Mouse (Mus musculus) gastrocnemius, postnatal 4 days (tissue): ENCODE measurements around the gene Ch25h. TPM values are rescaled to one million over a fixed set of nuclear protein-coding genes. Genes with fewer than 3 reads are reported as not detected.

Experiments
- DNase-seq, 2 experiments: peaks; one replicate each; pipeline ENCODE4 v3.0.0; 2021 to 2022; ENCODE audit warnings: low spot score in 2 of 2, mixed read lengths in 2 of 2
- long read RNA-seq, 2 experiments: library from polyadenylated mRNA; stranded (forward); transcript quantifications; one replicate each; pipeline ENCODE4 v2.0.0; 2021
- total RNA-seq, 2 experiments: library from RNA; stranded (reverse); gene quantifications; 2 replicates each; pipeline ENCODE4 v1.2.3; 2021

The Ch25h gene
- total RNA-seq: under 1 TPM; 0.44 to 0.66 TPM
- long read RNA-seq, experiment 1: 0 reads
- long read RNA-seq, experiment 2: 0 reads

DNA sequence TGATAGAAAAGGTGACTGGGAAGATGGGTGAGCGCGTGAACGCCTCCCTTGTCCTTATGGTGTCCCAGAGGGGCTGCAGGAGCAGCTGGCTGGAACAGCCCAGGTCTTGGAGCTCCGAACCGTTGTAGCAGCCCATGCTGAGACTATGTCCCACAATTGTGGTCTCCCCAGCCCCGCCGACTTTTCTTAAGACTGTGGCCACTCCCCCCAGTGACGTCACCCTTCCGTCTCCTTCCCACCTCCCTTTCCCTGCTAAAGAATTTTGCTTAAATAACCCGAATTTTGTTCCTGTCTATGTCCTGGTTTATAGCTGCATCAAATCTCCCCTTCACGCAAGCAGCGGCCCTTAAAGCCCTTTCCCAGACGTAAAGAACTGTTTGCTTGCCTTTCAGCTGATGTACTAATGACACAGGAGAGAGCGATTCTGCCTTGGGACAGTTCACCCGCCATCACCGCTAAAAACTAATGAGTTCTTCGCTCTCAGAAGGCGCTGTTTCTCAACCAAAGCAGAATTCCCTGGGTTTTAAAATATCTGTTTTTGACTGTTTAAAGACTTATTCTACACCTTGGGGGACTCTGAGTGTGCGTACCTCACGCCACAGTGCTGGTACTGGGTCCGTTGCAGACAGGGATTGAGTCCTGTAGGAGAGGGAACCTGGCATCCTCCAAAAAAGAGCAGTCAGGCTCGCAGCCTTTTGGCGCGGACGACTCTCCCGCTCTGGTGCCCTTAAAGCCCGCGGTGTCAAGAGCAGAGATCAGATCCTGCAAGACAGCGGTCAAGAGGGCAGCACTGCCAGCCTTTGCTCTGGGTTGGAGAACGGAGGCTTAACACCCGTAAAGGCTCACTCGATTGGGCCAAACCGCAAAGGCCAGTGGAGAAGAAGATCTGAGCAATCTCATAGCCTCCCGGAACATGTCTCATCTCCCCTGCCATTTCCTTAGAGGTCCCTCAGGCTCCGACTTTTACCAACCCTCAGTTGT, at the start of gene Ch25h:
Gene Ch25h (minus strand): TSS at position 174 of the 981 bp plus-strand sequence.
- DNase-seq: peak in 1 of 2 experiments; percentile 39

DNA sequence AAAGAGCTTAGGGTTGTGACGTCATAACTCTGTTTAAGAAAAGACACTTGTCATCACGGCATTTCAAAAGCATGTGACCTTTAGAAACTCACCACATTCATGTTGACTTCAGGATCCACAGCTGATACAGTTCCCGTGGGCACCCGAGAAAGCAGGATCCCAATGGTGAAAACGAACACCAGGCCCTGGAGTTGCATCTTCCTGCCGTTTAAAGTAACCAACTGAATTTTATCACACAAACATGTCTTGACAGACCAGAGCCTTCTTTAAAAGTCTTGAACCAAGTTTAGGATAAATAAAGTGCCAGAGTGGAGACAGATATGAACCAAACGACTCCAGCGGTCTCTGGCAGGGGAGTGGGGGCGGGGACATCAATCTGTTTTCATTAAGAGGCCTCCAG, 49.7 kb upstream of the Ch25h start:
- no peak for DNase-seq

DNA sequence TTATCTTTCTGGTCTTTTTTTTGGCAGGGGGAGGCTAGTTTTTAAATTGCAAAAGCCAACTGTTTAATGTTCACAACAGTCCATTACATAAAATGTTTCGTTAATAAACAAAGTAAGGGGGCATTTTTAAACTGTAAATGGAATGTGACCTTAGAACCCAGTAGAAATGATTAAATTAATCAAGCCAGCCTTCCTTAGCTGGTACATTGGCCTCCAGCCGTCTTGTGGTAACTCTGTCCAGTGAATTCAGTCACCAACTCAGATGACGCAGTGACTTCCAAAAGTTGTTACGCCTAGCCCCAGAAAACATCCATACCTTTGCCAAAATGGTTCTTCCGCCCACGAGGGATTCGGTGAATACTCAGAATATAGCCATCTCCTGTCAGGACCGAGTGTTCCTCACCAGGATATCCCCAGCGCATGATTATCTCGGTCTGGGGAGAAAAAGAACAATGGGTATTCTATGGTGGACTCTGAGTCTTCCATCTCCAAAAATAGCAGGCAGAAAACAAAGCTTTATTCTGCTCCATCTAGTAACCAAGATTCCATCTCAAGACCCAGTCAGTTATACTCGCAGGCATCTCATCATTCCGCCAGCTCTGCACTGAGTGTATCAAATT, 48.3 kb upstream of the Ch25h start:
- DNase-seq: no peak

DNA sequence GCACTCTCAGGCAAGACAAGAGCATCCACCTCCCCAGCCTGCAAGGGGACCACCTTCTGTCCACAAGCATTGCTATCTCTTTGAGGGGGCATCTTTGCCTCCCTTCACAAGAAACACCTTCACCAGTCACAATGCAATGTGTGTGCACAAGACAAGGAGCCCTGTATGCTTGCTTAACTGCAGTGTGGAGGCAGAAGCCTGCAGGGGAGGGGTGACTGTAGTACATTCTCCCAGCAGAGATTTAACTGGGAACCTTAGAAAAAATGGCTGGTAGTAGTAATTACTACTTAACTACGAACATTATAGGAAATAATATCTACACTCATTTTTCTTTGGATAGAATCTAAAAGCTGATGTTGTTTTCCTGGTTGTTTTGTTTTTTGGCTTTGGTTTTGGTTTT, 47.0 kb upstream of the Ch25h start:
- no peak for DNase-seq

DNA sequence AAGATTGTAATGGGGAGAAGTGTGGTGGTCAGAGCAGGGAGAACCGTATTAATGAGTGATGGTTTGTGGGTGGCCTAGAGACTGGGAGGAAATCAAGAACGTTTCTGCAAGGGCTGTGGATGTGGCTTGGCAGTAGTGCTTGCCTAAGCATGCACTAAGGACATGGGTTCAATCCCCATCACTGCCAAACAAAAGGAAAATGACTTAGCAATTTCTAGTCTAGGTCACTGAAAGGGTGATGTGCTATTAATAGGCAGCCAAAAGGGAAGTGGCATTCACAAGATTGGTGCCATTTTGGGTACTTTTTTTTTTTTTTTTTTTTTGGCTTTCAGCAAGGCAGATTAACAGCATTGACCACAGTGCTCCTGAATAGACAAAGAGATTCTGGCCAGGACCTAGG, 46.4 kb upstream of the Ch25h start:
- DNase-seq: no peak

DNA sequence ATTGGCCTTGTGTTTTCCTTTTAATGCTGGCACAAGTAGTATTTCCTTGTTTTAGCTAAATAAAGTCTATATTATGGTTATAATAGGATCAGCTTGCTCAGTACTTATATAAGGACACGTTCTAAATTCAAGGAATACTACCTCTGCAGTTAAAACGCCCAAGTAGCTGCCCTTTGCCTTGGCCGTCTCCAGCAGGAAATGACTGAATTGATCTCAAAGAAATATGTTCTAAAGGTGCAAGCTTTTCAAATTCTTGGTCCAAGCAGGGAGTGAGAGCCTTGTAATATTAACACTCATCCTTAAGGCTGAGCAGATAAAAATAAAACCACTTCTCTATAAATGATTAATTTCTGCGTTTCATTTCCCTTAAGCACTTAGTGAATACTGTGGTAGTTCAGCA, 45.1 kb upstream of the Ch25h start:
- DNase-seq: no peak

DNA sequence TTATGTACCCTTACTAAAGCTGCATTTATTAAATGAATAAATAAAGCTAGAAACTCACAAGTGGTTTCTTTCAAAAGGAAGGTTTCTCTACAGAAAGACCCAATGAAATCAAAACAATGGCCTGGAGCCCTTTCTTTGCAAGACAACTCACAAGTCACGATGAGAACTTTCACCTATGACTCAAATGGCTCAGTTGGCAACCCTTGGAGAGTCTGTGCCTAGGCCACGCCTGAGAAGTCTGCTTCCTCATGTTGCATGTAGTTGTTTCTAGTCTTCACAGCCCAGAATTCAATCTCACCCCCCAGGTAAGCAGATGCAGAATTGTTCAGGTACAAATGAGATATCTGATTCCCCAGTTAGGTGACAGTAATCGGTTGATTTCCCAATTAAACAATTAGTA, 44.7 kb upstream of the Ch25h start:
- DNase-seq: no peak

DNA sequence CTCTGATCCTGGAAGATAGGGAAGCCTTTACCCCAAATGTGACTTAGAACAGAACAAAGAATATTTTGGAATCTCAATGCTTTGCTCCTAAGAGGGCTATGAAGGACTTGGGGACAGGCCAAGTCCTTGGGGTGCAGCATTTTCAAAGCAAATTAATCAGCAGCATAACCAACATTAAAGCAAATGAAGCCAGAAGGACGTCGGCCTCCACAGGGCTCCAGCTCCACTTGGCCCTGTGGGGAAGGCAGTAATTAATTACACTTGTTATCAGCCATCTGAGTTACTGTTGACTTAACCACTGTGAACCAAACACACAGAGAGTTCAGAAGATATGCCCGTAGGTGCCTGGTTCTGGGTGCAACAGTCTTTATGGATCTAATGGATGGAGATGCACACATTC, 43.8 kb upstream of the Ch25h start:
- no peak for DNase-seq

DNA sequence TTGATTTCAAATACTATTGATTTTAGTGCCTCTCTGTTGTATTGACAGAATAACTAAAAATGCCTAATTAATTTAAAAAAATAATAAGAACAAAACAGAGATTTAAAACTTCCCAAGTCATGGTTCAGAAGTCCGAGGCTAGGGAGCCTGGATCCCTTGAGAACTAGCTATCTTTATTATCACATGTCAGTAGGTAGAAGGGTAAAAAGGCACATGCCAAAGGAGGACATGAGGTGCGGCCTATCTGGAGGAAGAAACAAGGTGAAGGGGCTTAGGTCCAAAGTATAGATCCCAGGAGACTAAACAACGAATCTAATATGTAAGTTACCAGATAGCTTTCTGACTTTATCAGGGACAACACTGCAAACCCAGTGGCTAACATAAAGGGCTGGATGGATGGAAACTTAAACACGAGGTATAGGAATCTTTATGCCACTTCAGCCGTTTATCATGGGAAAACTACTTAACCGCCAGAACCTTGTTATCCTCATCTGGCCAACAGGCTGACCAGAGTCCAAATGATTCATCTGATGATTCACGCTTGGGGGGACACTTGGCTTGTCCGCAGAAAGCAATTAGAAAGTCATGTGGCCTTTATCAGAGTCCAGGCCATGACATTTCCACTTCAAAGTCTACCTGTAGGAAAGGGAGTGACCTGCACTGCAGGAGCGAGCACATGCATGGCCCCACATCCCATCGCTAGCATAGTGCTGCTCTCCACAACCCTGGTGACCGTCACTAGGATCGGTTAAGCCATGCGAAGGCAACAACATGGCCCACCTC, 43.0 kb upstream of the Ch25h start:
- DNase-seq: no peak

DNA sequence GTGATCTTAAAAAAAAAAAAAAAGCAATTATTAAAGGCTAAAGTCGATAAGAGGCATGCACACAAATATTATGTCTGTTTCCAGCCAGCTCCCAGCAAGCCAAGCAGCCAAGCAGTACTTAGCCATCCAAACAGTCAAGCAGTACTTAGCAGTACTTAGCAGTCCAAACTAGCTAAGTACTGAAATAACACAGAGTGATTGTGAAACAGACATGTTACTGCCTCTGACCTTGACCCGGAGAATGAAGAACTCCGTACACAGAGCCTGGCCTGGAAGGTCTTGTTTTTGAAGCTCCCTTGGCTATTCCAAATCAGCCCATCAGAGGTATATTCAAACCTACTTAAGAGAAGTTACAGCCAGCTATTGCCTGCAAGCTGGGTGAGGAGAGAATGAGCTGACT, 42.2 kb upstream of the Ch25h start:
- DNase-seq: no peak

DNA sequence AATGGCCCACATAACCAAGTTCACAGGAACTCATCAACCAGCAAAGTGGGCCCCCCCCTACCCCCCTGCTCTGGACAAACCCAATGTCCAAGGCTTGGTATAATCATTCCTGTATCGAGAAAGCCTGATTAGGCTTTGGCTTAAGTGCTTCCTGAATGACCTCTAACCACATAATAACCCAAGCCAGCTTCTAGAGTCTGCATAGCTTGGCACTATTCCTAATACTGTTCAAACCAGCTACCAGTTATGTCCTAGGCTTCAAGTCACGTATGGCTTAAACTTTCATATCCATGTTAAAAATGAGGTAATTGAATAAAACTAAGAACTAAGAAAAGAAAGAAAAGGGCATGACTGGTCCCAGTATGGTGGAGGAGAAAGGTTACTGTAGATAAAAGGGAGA, 41.4 kb upstream of the Ch25h start:
- DNase-seq: no peak

DNA sequence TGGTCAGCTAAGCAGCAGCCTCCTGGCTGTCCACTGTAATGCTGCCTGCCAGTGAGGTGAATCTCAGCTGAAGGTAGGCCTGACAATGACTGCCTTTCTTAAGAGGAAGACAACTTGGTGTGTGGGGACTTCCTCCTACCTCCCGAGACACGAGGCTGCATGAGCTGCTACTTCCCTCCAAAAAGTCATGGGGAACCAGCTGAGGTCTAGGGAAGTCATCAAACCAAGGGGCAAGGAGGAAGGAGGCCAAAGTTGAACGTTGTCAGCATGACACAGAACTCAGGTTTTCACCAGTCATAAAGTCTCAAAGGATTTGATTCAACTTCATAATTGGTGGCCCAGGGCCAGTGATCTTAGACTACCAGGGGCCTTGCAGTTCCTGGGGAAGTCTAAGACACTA, 40.7 kb upstream of the Ch25h start:
- no peak for DNase-seq

DNA sequence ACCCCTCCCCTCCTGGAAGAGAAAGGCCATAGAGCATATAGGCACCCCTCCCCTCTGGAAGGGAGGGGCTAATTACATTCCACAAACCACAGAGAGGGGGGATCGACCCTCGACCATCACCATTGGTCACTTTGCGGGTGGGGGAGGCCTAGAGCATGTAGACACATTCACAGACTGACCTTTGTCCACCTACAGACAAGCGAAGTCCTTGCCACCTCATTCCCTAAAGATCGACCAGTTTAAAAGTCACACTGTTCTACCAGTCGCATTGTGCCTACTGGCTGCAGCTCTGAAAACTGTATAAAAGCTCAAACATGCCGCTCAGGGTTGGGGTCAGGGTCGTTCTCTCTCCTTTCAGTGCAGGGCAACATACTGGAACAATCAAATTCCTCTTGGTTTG, 36.6 kb upstream of the Ch25h start:
- DNase-seq: no peak

DNA sequence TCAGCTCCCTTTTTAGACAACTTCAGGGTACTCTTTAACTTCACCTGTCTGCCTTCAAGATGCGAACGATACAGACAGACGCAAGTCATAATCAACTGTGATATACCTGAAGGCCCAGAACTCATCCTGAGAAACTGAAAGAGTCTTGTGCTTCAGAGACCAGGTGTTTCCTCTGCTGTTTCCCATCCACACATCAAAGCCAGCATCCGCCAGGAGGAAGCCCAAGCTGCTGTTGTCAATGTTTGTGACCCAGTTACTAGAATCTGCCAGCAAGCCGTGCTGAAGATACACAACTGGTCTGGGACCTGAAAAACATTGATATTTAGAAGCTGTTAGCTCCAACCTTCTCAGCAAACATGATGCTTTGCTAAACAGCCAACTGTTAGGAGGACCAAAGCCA, 35.8 kb upstream of the Ch25h start:
- no peak for DNase-seq

DNA sequence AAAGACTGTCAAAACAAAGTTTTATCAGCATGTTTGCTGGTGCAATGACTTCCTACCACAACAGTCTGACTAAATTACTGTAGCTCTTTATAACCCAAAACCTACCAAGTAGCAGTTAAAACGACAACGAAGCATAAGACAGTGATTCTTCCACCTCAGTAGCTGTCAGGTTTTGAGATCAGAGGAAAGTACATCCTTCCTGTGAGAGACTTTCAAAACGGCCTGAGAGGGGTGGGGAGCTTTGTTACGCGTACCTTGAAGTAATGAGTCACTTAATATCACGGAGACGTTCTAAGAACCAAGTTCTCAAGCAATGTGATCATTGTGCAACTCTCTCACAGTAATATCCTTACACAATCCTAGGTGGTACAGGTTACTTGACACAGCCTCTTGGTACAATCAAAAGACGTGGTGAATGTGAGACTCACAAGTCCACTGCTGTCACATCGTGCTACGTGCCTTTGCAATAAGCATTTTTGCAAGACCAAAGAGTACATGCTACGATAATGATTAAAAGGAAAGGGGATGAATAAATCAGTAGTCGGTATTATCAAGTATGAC, 30.3 kb upstream of the Ch25h start:
- DNase-seq: no peak

DNA sequence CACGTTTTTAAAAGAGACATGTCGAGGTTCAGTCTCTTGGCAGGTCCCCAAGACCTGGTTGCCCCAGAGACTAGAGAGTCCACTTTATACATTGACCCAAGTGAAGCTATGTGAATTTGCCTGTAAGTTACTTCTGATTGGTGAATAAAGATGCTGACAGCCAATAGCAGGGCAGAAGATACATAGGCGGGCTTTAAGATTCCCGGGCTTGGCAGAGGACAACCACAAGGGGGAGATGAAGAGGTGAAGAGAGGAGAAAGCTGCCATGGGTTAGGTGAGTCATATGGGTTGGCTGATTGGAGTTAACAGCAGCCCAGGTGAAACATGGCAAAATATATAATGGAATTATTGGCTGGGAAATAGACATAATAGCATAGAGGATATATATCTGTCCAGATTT, 25.8 kb upstream of the Ch25h start:
- DNase-seq: peak; percentile 26 to 62

DNA sequence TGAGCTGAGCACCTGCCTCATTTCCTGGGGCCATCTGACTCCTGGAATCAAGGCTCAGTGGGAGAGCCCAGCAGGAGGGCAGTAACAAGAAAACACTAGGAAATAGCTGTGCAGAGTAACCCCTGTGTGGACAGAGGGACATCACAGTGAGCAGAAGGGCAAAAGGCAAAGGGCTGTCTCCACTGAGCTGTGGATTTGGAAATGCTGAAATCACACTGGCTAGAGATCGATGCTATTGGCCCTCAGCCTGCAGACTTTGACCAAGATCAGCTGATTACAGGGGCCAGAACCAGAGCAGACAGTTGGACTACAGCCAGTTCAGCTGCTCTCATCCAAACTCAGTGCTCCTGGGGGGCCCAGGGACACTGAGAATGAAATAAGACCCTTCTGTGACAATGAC, 21.4 kb upstream of the Ch25h start:
- no peak for DNase-seq

DNA sequence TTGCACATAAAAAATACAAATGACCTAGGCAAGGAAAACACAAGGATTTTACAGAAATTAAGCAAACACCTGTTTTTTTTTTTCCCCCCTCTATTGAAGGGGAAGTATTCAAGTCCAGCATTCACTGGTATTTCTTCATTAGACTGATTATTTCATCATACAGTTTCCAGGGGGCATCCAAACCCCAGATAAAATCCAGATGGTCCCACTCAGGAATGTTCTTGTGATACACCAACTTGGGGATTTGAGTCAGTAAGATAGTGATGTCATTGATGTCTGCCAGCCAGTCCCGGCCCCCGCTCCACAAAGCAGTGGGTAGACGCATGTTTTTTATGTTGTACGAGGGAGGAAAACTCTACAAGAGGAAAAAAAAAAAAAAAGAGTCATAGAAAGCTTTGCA, 18.9 kb upstream of the Ch25h start:
- no peak for DNase-seq

DNA sequence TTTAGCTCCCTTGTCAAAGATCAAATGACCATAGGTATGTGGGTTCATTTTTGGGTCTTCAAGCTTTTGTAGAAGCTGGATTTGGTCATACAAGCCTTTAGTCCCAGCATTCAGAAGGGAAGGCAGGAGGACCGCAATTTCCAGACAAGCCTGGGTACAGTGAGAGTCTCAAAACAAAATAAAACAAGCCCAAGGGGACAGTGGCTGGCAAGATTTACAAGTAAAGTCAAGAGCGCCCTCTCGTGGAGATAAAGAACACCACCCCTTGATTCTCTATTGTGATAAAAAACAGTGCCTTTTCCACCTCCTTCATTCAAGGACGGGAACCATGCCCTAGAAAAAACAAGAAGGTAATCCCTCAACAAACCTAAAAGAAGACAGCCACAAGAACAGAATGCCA, 8.6 kb upstream of the Ch25h start:
- peak in 1 of 2 experiments; percentile 23 for DNase-seq

DNA sequence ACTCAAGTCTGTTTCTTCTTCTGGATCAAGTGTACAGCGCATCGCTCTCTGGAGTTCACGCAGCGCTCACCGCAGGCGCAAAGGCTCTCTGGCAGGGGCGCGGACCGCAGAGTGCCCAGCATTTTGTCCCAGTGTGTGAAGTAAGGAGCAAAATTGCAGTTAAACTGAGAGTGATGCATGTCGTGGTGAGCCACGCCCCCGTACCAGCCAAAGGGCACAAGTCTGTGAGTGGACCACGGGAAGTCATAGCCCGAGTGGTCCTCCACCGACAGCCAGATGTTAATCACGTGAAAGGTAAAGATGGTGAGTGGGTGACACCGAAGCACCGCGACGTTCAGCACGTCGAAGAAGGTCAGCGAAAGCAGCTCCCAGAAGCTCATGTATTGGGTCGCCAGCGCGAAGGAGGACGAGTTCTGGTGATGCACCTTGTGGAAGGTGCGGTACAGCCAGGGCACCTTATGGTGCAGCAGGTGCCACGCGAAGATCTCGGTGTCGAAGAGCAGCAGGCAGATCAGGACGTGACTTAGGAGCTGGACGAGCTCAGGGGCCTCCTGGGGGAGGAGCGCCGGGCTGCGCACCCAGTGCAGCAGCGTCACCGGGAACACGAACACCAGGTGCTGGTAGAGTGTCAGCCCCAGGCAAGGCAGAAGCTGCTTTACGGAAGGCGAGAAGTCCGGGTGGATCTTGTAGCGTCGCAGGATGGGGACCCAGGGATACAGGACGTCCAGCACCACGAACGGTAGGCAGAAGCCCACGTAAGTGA, 555 bp downstream of the Ch25h start:
- no peak for DNase-seq

DNA sequence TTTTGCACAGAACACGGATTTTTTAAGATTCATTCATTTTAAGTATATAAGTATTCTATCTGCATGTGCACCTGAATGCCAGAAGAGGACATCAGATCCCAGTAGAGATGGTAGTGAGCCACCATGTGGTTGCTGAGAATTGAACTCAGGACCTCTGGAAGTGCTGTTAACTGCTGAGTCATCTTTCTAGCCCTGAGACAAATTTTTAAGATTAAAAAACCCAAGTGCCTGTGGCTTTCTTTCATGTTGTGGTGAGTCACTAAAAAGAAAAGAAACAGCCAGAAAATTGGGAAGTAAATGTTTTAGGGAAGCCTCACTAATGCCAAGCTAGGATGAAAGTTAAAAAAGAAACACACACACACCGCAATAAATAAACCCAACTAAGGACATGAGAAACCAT, 3.3 kb downstream of the Ch25h start:
- no peak for DNase-seq
